Mouse (Mus musculus): ENCODE results near the gene Igf2bp3.

Igf2bp3 gene

DNA sequence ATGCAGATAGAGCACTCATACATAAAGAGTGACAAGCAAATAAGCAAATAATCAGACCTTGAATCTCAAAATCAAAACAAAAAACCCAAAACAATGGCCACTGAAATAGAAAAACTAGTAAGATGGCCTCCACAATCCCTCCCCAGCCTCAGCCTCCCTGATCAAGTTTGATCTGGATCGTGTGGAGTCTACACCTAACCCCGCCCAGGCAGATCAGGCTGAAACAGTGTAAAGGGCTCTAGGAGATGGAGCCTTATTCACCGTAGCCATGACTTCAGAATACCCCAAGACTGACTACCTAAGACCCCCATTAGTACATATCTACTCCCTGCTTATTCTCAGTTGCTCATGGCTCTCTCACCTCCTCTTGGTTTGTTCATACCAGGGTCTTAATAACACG, 41.1 kb downstream of the Igf2bp3 start:
- peak; percentile 17 for DNase-seq (ENCODE audit: low read depth)

DNA sequence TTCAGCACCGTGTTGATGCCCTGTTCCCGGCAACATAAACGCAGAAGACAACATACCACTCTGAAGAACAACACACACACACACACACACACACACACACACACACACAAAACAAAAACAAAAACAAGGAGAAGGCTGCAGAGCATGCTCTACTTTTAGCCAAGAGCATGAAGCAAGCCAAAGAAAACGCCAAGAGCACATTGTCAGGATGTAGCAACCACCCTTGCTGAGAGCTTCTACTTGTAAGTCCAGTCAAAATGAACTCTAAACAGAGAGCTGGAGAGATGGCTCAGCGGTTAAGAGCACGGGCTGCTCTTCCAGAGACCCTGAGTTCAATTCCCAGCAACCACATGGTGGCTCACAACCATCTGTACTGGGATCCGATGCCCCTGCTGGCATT, 41.5 kb downstream of the Igf2bp3 start:
- no peak for DNase-seq (ENCODE audit: low read depth)

DNA sequence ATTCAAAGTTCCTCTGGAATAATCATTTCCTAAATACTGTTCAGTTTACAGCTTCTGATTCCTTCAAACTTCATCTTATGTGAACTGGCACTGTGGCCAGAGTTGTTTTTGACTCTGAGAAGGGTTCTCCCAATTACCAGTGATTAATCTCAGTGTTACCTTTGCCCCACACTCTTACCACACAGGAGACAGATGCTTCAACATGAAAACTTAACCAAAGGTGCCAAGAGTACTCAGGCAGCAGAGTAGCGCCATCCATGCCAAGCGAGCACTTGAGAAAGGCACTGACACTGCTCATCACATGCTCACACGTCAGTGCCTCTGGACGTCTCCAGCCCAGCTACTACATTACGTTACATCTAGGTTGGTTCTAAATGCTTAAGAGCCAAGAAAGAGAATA, 43.5 kb downstream of the Igf2bp3 start:
- DNase-seq (ENCODE audit: low read depth) = no peak

DNA sequence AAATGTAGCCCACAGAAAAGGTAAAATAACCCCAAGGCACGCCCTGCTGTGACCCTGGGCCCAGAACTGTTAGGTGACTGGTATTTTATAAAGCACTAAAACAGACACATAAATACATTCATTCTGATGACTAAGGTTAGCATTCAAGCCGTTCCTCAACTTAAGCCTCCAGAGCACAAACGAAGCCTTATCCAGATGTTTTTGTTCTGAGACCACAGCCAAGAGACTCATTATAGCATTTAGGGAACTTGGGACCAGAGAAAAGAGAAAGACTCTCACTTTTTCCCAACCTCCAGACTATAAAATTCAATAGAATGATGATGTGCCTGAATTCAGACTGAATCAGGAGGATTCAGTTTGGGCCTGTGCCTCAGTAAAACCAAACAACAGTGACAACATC, 46.1 kb downstream of the Igf2bp3 start:
- no peak for DNase-seq (ENCODE audit: low read depth)

DNA sequence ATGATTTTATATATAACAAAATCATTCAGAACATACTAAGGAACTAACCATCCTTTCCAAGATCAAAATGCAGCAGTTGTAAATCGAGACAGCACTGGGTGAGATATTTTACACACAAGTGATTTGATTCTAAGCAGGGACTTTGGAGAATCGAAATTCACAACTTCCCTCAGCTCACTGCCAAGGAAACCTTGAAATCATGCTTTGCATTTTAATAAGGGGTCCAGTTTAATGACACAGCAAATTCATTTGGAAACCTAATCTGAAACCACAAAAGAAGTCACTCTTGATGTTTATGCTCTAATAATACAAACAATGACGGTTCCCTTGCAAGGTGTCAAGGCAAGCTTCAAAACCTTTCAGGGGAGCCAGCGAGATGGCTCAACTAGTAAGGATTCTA, 47.4 kb downstream of the Igf2bp3 start:
- DNase-seq (ENCODE audit: low read depth) = no peak

DNA sequence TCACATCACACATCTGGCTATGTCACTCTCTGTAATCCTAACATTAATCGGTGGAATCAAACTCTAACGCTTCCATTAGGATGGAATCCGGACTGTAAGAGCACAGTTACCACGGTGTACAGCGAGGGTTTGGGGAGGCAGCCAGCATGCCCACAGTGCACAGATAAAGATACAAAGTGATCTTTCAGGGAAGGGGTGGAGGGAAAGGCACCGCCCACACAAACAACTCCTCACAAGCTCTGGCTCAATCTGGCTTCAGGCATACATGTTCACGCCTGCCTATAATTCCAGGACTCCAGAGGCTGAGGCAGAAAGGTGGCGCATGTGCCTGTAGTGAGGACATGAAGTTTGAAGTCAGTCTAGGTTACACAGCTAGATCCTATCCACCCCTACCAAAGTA, 48.4 kb downstream of the Igf2bp3 start:
- no peak for DNase-seq (ENCODE audit: low read depth)

DNA sequence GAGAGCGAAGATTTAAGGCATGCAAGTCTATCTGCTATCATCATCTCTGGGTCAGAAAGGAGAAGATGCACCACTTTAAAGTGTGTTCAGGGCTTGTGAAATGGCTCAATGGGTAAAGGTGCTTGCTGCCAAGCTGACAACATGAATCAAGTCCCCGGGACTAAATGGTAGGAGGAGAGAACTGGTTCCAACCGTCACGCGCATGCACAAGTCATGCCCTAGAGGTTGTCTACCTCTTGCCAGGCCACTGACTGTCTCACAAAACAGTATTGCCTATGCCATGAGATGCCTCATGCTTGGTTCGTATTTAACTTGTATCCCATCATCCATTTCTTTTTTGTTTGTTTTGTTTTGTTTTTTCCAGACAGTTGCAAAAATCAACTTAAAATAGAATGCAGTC, 48.9 kb downstream of the Igf2bp3 start:
- no peak for DNase-seq (ENCODE audit: low read depth)

DNA sequence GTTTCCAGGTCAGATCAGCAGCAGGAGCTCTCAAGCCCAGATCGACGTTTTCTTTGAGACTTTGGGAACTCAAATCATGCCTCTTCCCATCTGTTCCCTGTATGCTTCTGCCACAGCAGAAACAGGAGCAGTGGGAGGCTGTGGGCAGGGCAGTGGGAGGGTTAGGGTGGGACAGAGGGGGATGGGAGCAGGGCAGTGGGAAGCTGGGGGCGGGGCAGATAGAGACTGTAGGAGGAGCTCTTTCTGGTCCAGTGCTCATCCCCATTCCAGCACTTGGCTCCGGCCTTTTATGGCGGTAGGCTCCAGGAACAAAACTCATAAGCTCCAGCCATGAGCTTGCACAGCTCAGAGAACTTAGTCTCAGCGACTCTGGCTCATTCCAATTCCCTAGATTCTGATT, 49.7 kb downstream of the Igf2bp3 start:
- no peak for DNase-seq (ENCODE audit: low read depth)

DNA sequence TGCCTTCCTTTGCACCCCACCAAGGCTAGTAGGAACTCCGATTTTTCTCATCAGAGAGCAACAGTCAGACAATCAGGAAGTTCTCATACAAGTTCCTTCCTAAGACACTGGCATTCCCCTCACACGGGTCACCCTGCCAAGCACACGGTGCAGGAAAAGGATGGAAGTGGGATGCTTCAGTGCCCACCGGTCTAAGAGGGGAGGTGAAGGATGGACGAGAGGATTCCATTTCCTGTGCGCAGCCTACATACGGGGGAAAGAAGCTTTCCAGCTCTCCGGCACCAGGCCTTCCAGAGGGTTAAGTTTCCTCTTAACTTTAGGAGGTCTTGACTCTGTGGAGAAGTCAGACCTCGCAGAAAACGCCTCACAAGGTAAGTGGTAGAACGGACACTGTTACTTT, 50.1 kb downstream of the Igf2bp3 start:
- DNase-seq (ENCODE audit: low read depth) = no peak

DNA sequence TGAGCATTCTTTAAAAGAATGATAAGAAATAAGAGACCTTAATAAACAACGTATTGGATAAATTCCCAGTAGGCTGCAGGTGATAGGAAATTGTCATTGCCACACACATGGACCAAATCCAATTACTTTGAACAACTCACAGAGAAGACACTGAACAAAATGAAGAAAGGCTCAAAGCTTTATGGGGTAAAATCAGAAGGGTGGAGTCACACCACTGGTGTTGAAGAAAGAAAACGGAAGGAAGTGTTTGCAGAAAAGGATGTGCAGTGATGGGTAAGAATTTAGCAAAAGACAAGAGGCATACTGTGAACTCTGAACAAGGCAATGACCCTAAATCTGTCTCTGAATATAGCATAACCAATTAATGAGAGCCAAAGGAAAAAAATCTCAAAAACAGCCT, 54.8 kb downstream of the Igf2bp3 start:
- DNase-seq (ENCODE audit: low read depth) = no peak

DNA sequence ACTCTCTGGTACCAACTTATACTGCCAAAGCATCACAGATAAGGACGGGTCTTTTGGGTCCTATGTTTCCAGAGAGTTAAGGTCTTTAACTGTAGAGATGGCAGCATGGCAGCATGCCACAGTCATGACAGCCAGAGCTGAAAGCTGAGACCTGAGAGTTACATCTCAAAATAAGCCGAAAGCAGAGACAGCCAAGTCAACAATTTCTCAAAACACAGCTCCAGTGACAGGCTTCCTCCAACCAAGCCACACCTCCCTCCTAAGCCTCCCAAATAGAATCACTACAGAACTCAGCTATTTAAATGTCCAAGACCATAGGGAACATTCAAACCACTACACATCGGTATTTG, 58.0 kb downstream of the Igf2bp3 start:
- no peak for DNase-seq (ENCODE audit: low read depth)

DNA sequence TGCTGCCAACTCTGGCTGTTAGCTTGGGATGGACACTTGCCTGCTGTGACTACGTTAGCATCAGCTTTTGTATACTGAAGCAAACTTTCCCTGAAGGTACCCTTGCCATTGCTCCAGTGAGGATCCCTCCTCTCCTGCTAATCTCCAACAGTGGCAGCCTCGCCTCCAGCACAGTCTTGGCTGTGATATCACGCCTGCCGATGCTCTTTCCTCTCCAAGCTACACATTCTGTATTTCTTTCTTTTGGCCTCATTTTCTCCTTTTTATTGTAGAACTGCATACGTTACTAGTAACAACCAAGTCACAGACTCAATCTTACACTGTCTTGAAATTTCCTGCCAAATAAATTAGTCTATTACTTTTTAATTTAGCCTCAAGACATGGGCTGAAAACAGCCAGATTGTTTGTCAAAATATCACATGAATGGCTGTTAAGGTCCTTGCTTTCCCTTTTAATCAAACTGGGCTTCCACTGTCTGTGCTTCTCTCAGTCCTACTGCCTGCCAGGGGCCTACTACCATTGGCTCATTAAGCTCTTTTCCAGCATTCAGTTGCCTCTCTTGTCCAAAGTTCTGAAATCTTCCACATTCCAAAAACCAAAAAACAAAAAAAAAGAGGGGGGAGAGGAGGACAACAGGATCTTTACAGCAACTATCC, 58.5 kb downstream of the Igf2bp3 start:
- no peak for DNase-seq (ENCODE audit: low read depth)

DNA sequence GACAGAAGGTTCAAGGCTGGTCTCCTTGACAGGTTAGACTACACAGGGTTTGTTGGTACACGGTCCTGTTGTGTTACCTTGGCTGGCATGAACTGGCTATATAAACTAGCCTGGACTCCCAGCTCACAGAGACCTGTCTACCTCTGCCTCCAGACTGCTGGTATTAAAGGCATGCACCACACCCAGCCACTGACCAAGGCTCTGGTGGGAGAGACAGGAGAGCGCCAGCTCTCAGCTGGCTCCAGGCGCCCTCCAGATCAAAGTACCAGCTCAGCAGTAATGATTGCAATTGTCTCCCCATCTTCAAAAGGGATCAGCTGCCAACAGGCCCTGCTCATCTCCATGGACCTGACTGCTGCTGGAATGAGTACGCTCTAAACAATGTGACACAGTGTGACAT, 63.3 kb downstream of the Igf2bp3 start:
- no peak for DNase-seq (ENCODE audit: low read depth)

DNA sequence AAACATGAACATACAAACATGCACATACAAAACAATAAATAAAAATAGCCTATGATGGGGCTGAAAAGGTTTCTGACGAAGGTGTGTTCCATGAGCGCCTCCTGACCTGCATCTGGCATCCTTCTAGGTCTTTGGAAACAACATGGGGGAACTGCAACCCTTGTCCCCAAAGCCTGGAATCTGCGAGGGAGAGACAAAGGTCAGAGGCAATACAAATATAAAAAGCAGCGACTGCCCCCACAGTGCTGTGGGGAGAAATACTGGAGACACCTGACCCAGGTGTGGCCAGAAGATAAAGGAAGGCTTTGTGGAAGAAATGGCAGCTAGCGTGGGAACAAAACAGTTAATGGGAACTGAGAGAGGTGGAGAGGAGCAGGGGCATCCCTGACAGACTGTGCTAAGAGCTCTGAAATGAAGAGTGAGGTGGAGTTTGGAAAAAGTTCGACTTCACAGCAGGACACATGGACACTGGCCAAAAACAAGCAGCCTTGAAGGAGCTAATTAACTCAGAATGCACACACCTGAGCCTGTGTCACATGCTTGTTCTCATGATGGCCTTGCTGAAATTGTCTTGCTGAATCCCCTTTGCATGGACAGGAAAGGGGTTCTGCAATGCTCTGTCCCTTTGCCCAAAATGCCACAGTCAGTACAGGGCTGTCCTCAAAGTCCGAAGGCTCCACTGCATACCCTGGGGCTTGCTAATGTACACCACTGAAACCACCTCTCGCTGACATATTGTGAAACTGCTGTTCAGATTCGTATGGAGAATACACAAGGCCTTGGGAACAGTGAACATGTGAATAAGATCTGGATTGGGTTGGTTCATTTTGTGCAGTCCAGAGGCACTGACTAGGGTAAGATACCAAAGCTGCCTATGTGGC, 64.2 kb downstream of the Igf2bp3 start:
- DNase-seq (ENCODE audit: low read depth) = no peak

DNA sequence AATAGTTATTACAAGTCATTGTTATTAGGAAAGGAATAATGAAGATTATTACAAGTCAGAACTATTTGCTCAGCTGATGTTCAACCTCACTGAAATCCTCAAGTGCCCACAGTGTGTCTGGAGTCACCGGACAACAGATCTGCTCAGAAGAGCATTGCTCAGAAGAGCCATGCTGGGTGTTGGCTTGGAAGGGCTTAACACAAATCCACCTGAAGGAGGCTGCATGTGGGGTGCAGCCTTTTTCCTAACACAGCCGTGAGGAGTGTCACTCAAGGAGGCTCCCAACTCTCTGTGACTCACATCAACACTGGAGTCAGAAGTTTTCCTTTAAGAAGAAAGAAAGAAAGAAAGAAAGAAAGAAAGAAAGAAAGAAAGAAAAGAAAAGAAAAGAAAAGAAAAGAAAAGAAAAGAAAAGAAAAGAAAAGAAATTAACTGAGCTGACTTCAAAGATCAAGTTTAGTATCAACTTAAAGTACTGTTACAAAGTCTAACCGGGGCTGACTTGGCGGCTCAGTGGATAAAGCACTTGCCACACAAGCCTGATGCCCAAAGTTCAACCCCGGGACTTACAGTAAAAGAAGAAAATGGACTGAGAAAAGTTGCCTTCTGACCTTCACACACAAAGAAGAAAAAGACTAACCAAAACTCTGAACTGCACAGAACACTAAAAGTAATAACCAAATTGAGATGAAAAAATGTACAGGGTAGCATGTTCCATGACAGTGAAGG, 65.4 kb downstream of the Igf2bp3 start:
- DNase-seq (ENCODE audit: low read depth) = no peak

DNA sequence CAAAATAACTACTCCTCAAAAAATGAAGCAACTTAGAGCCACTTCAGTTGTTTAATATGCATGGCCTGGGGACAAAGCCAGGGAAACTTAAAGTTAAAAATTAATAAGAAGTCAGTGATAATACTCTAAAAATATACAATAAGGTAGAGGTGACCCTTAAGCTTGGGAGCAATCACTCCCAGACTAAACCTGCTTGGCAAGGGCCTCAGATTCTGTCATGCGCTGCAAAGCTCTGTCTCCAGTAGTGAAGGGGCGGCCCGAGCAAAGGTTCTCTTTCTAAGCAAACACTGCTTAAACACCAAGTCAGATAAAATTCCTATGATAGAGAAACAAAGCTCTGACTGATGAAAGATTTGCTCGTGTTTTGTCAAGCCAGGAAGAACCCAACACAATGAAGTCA, 66.0 kb downstream of the Igf2bp3 start:
- DNase-seq (ENCODE audit: low read depth) = no peak

DNA sequence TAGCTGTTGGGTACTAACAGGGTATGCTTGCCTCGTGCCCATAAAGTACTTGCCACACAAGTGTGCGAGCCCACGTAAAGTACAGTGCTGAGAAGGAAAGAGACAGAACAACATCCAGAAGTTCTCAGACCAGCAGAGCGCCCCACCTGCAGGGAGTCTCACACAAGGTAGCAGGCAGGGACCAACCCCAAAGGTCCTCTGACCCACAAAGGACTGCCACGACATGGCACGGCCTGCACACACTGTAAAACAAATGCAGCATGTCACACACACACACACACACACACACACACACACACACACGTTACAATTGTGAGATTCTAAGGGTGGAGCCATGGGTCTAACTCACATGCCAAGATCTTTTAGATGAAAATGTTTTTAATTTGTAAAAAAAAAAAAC, 66.4 kb downstream of the Igf2bp3 start:
- no peak for DNase-seq (ENCODE audit: low read depth)

DNA sequence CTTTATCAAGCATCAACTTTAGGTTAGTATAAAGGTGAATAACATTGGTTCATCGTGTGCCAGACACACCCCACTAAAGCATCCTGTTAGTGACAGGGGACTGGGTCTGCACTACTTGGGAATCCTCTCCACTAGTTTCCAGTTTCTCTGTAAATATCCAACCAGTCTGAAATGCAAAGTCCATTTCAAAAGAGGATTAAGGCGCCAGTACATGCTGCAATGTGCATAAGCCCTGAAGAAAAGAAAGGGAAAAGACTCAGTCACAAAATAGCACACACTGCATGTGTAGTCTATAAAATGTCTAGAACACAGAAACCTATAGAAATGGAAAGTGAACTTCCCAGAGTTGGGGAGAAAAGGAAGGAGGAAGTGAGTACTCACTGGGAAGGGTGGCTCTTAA, 68.3 kb downstream of the Igf2bp3 start:
- DNase-seq (ENCODE audit: low read depth) = no peak

DNA sequence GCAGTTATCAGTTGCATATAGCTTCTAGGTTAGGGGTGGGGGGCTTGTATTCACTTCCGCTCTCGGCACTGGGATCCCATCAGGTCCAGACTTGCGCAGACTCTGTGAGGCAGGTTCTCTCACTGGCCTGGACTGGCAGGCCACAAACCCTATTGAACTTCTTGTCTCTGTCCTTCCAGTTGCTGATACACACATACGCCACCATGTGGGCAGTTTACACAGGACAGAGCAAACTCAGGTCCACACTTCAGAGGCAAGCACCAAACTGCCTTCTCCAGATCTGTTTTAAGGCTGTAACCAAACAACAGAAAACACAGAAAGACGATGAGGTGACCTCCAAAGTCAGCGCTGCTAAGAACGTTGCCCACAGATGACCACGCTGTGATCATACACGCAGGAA, 72.3 kb downstream of the Igf2bp3 start:
- DNase-seq (ENCODE audit: low read depth) = no peak

DNA sequence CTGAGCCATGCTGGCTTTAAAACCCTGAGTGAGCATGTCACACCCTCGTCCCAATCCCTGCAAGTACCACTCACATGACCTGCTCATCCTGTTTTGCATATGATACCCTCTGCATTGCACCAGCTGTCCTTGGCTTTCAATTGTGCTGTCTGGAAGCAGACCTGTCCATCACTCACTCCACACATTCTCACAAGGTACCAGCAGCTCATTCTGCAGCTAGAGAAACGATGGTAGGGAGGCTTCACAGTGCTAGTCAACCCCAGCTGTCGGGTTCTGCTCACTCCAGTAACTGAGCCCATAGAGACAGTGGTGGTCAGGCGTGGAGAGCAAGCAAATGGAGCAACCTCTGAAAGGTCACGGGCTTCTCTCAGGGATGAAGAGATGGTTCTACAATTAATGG, 73.6 kb downstream of the Igf2bp3 start:
- no peak for DNase-seq (ENCODE audit: low read depth)

DNA sequence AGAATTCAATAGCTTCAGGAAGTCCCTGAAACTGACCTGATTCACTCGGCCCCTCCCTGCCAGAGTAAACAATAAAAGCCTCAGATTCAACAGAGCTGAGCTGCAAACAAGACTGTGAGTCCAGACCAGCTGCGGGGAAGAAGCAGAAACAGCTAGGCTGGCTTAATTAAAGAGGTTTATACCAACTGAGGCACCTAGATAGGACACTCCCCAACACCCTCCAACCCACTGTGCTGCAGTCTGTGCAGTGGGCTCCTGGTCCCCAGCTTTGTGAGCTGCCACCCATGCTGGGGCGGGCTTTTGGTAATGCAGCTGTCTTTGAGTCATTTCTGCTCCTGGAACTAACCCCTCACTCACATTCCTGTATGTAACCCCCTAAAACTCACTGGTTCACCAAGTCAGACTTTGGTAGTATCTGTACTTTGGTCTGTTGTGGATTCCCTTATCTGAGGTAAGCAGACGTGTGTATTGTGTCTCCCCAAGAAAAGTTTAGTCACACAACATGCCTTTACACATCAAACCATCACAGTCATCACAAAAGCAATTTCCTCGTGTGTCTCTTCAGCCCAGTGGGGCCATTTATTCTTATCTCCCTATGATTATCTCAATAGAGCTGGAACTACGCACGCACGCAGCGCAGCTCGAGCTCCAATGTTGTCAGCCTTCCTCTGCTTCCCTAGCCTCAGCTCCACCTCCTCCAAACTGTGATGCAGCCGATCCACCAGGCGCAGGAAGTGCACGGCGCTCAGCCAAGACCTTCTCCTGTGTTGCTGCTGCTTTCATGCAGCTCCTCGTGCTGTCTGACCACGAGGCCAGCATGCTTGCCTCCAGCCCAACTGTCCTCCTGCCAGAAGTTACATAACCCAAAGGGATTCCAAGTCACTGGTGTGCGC, 76.4 kb downstream of the Igf2bp3 start:
- peak; percentile 45 for DNase-seq (ENCODE audit: low read depth)

DNA sequence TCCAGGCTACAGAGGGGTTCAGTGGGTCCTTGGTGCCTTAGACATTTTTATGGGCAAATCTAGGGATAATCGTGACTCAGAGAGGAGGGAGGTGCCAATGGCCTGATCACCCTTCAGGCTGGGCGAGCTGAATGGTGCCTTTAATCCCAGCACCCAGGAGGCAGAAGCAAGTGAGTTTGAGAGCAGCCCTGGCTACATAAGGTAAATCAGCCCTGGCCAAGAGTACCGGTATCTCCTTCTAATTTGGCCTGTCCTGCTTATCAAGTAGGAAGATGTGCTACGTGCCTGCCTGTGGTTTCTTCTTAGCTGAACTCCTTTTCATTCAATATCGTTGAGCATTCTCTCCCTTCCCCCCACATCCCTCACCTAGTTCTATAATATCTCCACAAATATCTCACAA, 78.0 kb downstream of the Igf2bp3 start:
- DNase-seq (ENCODE audit: low read depth) = peak; percentile 31

Measured in c-Kit-positive CD71-positive TER-119-negative erythroid progenitor cells, embryonic 14.5 days (primary cell).